Mouse (Mus musculus): ENCODE results near the gene Hnrnpa2b1. TPM values are rescaled to one million over a fixed set of nuclear protein-coding genes. Genes with fewer than 3 reads are reported as not detected.
A peak's percentile ranks its signal among the peaks of the same experiment; 100 is the strongest.

Hnrnpa2b1 gene
- polyA plus RNA-seq, 1 experiment from 2014 or later, result 1,465 TPM

GRCm38 (mm10) chr6:51442191-51442835 is 27.4 kb downstream of the Hnrnpa2b1 start:
- H3K27me3 ChIP-seq (ENCODE audit: control insufficient read depth, insufficient read depth, low read length), result no peaks in the 10 kb centered on the region
- no peak overlapping the region for H3K4me2 ChIP-seq (ENCODE audit: low read depth, severe bottlenecking)
- H3K36me3 ChIP-seq (ENCODE audit: control insufficient read depth, insufficient read depth, low read length), result no peaks in the 10 kb centered on the region
- H3K9ac ChIP-seq (ENCODE audit: low read length), result no peak overlapping the region
- no peak overlapping the region for H3K4me3 ChIP-seq (ENCODE audit: low read depth, low read length)
- 47% methylated on average over 9 of the region's 9 CpGs for WGBS
- no peak overlapping the region for H3K27ac ChIP-seq (replicated peaks; ENCODE audit: low read depth, low read length)
- H3K4me1 ChIP-seq (ENCODE audit: control insufficient read depth, insufficient read depth, low read length), result no peaks in the 10 kb centered on the region
- ATAC-seq (ENCODE audit: insufficient number of reproducible peaks, low FRiP score, low TSS enrichment, low read depth) (no peak), DNase-seq (ENCODE audit: low spot score) (no peak)
- no peaks in the 10 kb centered on the region for H3K9me3 ChIP-seq (ENCODE audit: control insufficient read depth, low read length)

GRCm38 (mm10) chr6:51438826-51439330 is 30.8 kb downstream of the Hnrnpa2b1 start:
- WGBS, result 94% methylated on average over 9 of the region's 9 CpGs
- H3K27me3 ChIP-seq (ENCODE audit: control insufficient read depth, insufficient read depth, low read length), result peaks cover 11% of the 10 kb centered on the region
- H3K36me3 ChIP-seq (ENCODE audit: control insufficient read depth, insufficient read depth, low read length), result no peaks in the 10 kb centered on the region
- no peak overlapping the region for H3K4me2 ChIP-seq (ENCODE audit: low read depth, severe bottlenecking)
- no peaks in the 10 kb centered on the region for H3K9me3 ChIP-seq (ENCODE audit: control insufficient read depth, low read length)
- ATAC-seq (ENCODE audit: insufficient number of reproducible peaks, low FRiP score, low TSS enrichment, low read depth) (no peak), DNase-seq (ENCODE audit: low spot score) (no peak)
- no peak overlapping the region for H3K4me3 ChIP-seq (ENCODE audit: low read depth, low read length)
- H3K9ac ChIP-seq (ENCODE audit: low read length), result no peak overlapping the region
- no peak overlapping the region for H3K27ac ChIP-seq (replicated peaks; ENCODE audit: low read depth, low read length)
- no peaks in the 10 kb centered on the region for H3K4me1 ChIP-seq (ENCODE audit: control insufficient read depth, insufficient read depth, low read length)

GRCm38 (mm10) chr6:51437665-51438064 is 32.0 kb downstream of the Hnrnpa2b1 start:
- Histone ChIP-seq H3K27ac (replicated peaks; ENCODE audit: low read depth, low read length) (no peak overlapping the region), H3K9ac (ENCODE audit: low read length) (no peak overlapping the region), H3K27me3 (ENCODE audit: control insufficient read depth, insufficient read depth, low read length) (peaks cover 24% of the 10 kb centered on the region), H3K4me1 (ENCODE audit: control insufficient read depth, insufficient read depth, low read length) (0 out of 2 replicates have a peak, but pooled peaks cover 4% of the 10 kb centered on the region), H3K4me3 (ENCODE audit: low read depth, low read length) (no peak overlapping the region), H3K36me3 (ENCODE audit: control insufficient read depth, insufficient read depth, low read length) (no peaks in the 10 kb centered on the region), H3K9me3 (ENCODE audit: control insufficient read depth, low read length) (no peaks in the 10 kb centered on the region), H3K4me2 (ENCODE audit: low read depth, severe bottlenecking) (no peak overlapping the region)
- no peak for DNase-seq (ENCODE audit: low spot score)
- ATAC-seq (ENCODE audit: insufficient number of reproducible peaks, low FRiP score, low TSS enrichment, low read depth), result no peak
- WGBS, result 83% methylated on average over 4 of the region's 4 CpGs

GRCm38 (mm10) chr6:51434270-51434669 is 35.4 kb downstream of the Hnrnpa2b1 start:
- H3K27ac ChIP-seq (replicated peaks; ENCODE audit: low read depth, low read length), result no peak overlapping the region
- H3K4me2 ChIP-seq (ENCODE audit: low read depth, severe bottlenecking), result no peak overlapping the region
- H3K4me1 ChIP-seq (ENCODE audit: control insufficient read depth, insufficient read depth, low read length), result 0 out of 2 replicates have a peak, but pooled peaks cover 4% of the 10 kb centered on the region
- no peaks in the 10 kb centered on the region for H3K9me3 ChIP-seq (ENCODE audit: control insufficient read depth, low read length)
- no peak for DNase-seq (ENCODE audit: low spot score)
- no peak for ATAC-seq (ENCODE audit: insufficient number of reproducible peaks, low FRiP score, low TSS enrichment, low read depth)
- H3K27me3 ChIP-seq (ENCODE audit: control insufficient read depth, insufficient read depth, low read length), result peaks cover 31% of the 10 kb centered on the region
- no peaks in the 10 kb centered on the region for H3K36me3 ChIP-seq (ENCODE audit: control insufficient read depth, insufficient read depth, low read length)
- no peak overlapping the region for H3K4me3 ChIP-seq (ENCODE audit: low read depth, low read length)
- no peak overlapping the region for H3K9ac ChIP-seq (ENCODE audit: low read length)
- WGBS, result 28% methylated on average over 7 of the region's 7 CpGs

GRCm38 (mm10) chr6:51432535-51433397 is 36.9 kb downstream of the Hnrnpa2b1 start, which contains the start of gene Nfe2l3:
Nfe2l3 (plus strand) TSS chr6:51432670.
- WGBS, result 2% methylated on average over 74 of the region's 74 CpGs
- no peaks in the 10 kb centered on the region for H3K36me3 ChIP-seq (ENCODE audit: control insufficient read depth, insufficient read depth, low read length)
- ATAC-seq (ENCODE audit: insufficient number of reproducible peaks, low FRiP score, low TSS enrichment, low read depth) (peak; percentile 64; the same call in 1 of the 2 replicates), DNase-seq (ENCODE audit: low spot score) (peak; percentile 80)
- H3K4me2 ChIP-seq (ENCODE audit: low read depth, severe bottlenecking), result peak within 1 kb of the TSS; percentile 64
- H3K9ac ChIP-seq (ENCODE audit: low read length), result peak within 1 kb of the TSS; percentile 17
- H3K27ac ChIP-seq (replicated peaks; ENCODE audit: low read depth, low read length), result no peak within 1 kb of the TSS
- peak within 1 kb of the TSS; percentile 40 for H3K4me3 ChIP-seq (ENCODE audit: low read depth, low read length)
- H3K9me3 ChIP-seq (ENCODE audit: control insufficient read depth, low read length), result no peaks in the 10 kb centered on the region
- 0 out of 2 replicates have a peak, but pooled peaks cover 4% of the 10 kb centered on the region for H3K4me1 ChIP-seq (ENCODE audit: control insufficient read depth, insufficient read depth, low read length)
- peaks cover 31% of the 10 kb centered on the region for H3K27me3 ChIP-seq (ENCODE audit: control insufficient read depth, insufficient read depth, low read length)

- H3K4me2 ChIP-seq (ENCODE audit: low read depth, severe bottlenecking), result no peak overlapping the region
- H3K4me1 ChIP-seq (ENCODE audit: control insufficient read depth, insufficient read depth, low read length), result no peaks in the 10 kb centered on the region
- no peak overlapping the region for H3K4me3 ChIP-seq (ENCODE audit: low read depth, low read length)
- no peak overlapping the region for H3K9ac ChIP-seq (ENCODE audit: low read length)
- no peak overlapping the region for H3K27ac ChIP-seq (replicated peaks; ENCODE audit: low read depth, low read length)
- H3K36me3 ChIP-seq (ENCODE audit: control insufficient read depth, insufficient read depth, low read length), result no peaks in the 10 kb centered on the region
- no peaks in the 10 kb centered on the region for H3K27me3 ChIP-seq (ENCODE audit: control insufficient read depth, insufficient read depth, low read length)
- H3K9me3 ChIP-seq (ENCODE audit: control insufficient read depth, low read length), result no peaks in the 10 kb centered on the region
- ATAC-seq (ENCODE audit: insufficient number of reproducible peaks, low FRiP score, low TSS enrichment, low read depth) (no peak), DNase-seq (ENCODE audit: low spot score) (no peak)
- 91% methylated on average over 2 of the region's 2 CpGs for WGBS
These were observed 45.2 kb downstream of the Hnrnpa2b1 start for GRCm38 (mm10) chr6:51424537-51424936.

GRCm38 (mm10) chr6:51423466-51424122 is 46.1 kb downstream of the Hnrnpa2b1 start:
- DNase-seq (ENCODE audit: low spot score) (no peak), ATAC-seq (ENCODE audit: insufficient number of reproducible peaks, low FRiP score, low TSS enrichment, low read depth) (no peak)
- Histone ChIP-seq H3K27me3 (ENCODE audit: control insufficient read depth, insufficient read depth, low read length) (no peaks in the 10 kb centered on the region), H3K9me3 (ENCODE audit: control insufficient read depth, low read length) (no peaks in the 10 kb centered on the region), H3K36me3 (ENCODE audit: control insufficient read depth, insufficient read depth, low read length) (no peaks in the 10 kb centered on the region), H3K4me3 (ENCODE audit: low read depth, low read length) (no peak overlapping the region), H3K4me1 (ENCODE audit: control insufficient read depth, insufficient read depth, low read length) (no peaks in the 10 kb centered on the region), H3K27ac (replicated peaks; ENCODE audit: low read depth, low read length) (no peak overlapping the region), H3K9ac (ENCODE audit: low read length) (no peak overlapping the region), H3K4me2 (ENCODE audit: low read depth, severe bottlenecking) (no peak overlapping the region)
- 51% methylated on average over 11 of the region's 11 CpGs for WGBS

GRCm38 (mm10) chr6:51417306-51417936 is 52.3 kb downstream of the Hnrnpa2b1 start:
- 87% methylated on average over 4 of the region's 4 CpGs for WGBS
- H3K27ac ChIP-seq (replicated peaks; ENCODE audit: low read depth, low read length), result no peak overlapping the region
- no peak overlapping the region for H3K4me2 ChIP-seq (ENCODE audit: low read depth, severe bottlenecking)
- ATAC-seq (ENCODE audit: insufficient number of reproducible peaks, low FRiP score, low TSS enrichment, low read depth) (no peak), DNase-seq (ENCODE audit: low spot score) (no peak)
- no peaks in the 10 kb centered on the region for H3K4me1 ChIP-seq (ENCODE audit: control insufficient read depth, insufficient read depth, low read length)
- H3K9ac ChIP-seq (ENCODE audit: low read length), result no peak overlapping the region
- no peaks in the 10 kb centered on the region for H3K27me3 ChIP-seq (ENCODE audit: control insufficient read depth, insufficient read depth, low read length)
- no peaks in the 10 kb centered on the region for H3K9me3 ChIP-seq (ENCODE audit: control insufficient read depth, low read length)
- H3K36me3 ChIP-seq (ENCODE audit: control insufficient read depth, insufficient read depth, low read length), result no peaks in the 10 kb centered on the region
- no peak overlapping the region for H3K4me3 ChIP-seq (ENCODE audit: low read depth, low read length)
